Mouse (Mus musculus): ENCODE measurements at regions not wholly inside any gene's neighbourhood (a gene's known extent, or its start where the extent isn't known, plus 50 kb on each side); places are given as distances from the start of the nearest gene placed in this dataset.

DNA sequence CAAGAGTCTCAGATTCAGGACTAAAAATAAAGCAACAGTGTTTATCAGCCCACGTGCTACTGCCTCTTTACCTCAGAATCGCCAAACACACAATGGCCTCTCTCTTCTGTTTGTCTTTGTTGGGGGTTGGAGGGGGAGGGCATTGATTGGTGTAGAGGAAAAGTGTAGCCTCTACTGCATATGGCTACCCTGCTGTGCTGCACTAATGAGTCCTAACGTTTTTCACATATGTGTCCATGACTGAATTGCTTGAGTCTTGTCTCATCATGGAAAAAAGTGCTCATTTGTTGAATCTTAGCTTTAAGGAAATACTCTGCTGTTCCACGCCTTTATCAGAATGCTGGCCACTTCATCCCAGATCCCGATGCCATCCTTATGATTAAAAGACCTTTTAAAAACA lies 459.7 kb upstream of the N6amt1 start:
- TF ChIP-seq EP300 (IDR thresholded peaks at IDR 0.05; ENCODE audit: low read length), result no peak
- TF ChIP-seq CTCF (conservative IDR thresholded peaks at IDR 0.05 in 1 of 2, IDR thresholded peaks at IDR 0.05 in 1 of 2; ENCODE audit: low read depth in 2 of 2, low read length in 2 of 2), result no peak
- TF ChIP-seq POLR2A (IDR thresholded peaks at IDR 0.05; ENCODE audit: low read depth, low read length), result no peak
- no peak for TF ChIP-seq JUN (IDR thresholded peaks at IDR 0.05; ENCODE audit: insufficient read depth, low read depth, low read length)
- no peak for TF ChIP-seq ZKSCAN1 (IDR thresholded peaks at IDR 0.05; ENCODE audit: borderline replicate concordance, low read depth, low read length)
- no peak for TF ChIP-seq RAD21 (IDR thresholded peaks at IDR 0.05; ENCODE audit: low read depth, low read length)
- no peak for TF ChIP-seq MAFK (IDR thresholded peaks at IDR 0.05; ENCODE audit: insufficient replicate concordance, low read length)
- no peak for TF ChIP-seq ZNF384 (IDR thresholded peaks at IDR 0.05; ENCODE audit: low read depth, low read length)
- no peak for TF ChIP-seq RCOR1 (conservative IDR thresholded peaks at IDR 0.05; ENCODE audit: low read depth, low read length)
- no peak for TF ChIP-seq KAT2A (IDR thresholded peaks at IDR 0.05; ENCODE audit: insufficient replicate concordance, low read length)
- no peak for TF ChIP-seq UBTF (IDR thresholded peaks at IDR 0.05; ENCODE audit: low read depth, low read length)

Data from CH12.LX (cell line).